Mouse (Mus musculus) 3134 (cell line): ENCODE data around the gene Alg9.

ENCODE experiments used
- DNase-seq: peaks from one replicate; pipeline ENCODE4 v3.0.0-alpha.2; 2011; ENCODE audit warnings: low spot score; ENCODE audit not compliant: insufficient read length; ENCODE audit errors: extremely low read depth

Gene Alg9

DNA sequence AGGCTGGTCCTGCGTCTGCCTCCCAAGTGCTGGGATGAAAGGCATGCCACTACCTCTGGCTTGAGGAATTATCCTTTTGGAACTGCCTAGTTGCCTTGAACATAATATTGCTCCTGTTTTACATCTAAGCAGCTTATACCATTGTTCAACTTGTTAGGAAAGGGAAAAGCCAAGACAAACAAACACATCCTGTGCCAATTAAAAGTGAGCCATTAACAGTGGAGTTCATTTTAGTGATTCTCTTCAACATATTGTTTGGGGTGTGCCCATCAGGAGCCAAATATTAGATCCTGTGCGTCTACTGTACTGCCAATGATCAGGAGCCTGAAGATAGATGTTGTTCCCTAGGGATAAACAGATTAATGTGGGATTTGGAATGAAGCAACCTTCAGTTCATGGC is 107.4 kb downstream of the Alg9 start:
- DNase-seq, result no peak

DNA sequence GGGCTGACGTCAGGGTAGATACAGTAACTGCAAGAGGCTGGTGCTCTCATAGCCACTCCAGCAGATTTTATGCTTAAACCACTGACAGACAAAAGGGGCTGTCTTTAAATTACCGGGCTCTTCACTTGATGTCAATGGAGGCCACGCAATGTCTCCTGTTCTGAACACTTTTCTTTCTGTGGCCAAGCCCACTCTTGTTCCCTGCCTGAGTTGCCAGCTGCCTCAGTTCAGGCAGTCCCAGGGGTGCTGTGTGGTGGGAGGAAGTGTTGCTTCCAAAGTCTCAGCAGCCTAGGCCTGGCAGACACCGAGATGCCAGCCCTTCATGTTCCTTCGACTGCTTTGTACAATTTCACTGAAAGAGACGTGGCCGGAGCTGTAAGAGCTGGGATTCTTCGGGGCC is 109.3 kb downstream of the Alg9 start:
- DNase-seq, result no peak

DNA sequence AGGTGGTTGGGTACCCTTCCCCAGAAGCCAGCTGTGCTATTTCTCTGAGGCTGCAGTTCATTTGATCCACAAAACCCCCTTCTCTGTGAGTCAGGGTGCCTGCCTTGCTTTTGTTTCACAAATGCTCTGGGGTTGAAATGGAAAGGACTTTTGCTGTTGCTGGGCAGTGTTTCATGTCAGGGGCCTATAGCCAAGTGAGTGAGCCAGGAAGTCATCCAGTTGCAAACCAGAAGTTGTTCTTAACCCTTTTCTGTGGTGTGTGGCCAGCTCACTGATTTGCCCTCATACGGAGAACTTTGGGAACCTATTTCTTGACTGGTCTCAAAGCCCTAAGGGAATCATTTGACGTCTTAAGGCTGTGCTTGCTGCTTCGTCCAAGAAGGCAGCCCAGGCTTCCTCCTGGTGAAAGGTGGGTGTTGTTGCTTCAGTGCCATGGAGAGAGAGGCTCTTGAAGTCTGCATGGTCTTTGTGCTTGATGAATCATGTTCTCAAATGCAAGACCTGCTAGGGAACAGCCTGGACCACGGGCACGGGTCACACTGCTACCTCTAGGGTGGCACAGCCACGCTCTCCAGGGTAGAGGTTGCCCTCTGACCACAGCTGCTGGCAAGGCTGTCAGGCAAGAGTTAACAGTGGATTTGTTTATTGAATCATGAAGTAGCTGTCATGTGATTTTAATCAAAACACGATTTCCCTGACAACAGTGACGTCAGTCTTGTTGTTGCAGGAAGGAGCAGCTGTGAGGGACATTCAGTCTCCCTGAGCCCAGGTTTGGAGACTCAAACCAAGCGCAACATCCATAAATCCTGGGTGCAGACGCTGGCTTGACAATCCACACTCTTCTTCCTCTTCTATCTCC is 110.2 kb downstream of the Alg9 start:
- peak; percentile 66 for DNase-seq

DNA sequence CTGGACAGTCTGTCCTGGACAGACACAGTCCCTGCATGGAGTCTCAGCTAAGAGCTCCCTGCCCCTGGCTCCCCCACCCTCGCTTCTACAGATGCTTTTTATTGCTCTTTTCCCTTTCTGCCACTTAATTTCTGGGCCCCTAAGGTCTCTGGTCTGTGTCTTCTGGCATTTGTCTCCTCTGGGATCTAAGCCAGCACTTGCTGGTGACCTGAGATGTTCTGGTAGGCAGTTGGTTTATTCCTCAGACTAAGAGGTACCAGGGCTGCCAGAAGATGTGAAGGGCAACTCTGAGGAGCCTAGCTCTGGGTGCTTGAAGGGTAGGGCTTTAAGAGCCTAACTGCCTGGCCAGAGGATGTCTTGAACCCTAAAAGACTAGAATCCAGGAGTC is 110.8 kb downstream of the Alg9 start:
- DNase-seq, result no peak

DNA sequence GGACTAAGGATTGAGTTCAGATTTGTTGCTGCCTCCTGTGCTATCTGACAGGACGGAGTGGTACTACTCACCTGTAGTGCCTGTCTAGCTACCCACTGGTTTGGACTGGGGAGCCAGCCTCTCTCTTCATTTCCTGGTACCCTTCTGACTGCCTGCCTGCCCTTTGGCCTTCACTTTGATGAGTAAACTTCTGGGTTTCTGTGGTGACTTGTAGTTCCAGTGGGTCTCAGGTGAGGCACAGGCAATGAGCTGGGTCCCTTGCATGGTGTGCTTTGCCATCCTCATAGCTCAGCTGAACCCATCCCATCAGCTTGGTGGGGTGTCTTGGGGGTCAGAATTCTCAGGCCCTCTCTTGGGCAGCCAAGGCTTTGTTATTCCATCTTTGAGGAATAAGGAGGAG is 112.1 kb downstream of the Alg9 start:
- no peak for DNase-seq

DNA sequence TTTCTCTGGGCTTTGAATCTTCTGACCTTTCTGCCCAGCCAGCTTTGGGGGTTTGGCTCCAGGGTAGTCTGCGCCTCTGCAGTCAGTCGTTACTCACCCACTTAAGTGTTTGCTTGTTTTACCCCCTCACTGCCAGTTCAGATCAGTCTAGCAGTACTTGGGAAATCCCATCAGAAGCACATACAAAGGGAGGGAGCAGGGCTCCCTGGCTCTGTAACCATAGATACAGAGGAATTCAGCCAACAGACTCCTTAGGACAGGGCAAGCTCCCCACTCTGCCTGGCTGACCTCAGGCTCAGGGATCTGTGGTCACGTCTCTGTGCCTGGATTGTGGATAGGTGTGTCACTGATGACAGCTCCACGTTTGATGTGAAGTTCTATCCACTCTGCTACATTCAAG is 112.5 kb downstream of the Alg9 start:
- peak; percentile 77 for DNase-seq

DNA sequence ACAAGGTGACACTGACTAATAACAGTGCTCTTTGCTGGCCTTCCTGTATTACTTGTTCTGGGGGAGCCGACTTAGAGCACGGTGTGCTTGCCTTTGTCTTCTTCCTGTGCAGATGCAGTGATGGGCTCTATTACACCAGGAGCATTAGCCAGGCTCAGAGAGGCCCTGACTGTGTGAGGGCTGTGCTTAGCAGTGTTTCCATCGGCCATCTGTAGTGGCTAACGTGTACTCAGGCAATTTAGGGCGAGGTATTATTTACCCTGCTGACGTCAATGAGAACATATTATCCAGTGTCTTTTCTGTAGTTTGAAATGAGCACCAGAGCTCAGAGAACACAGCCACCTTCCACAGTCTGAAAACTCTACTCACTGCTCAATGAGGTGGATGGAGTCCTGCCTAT is 114.4 kb downstream of the Alg9 start:
- DNase-seq, result no peak

DNA sequence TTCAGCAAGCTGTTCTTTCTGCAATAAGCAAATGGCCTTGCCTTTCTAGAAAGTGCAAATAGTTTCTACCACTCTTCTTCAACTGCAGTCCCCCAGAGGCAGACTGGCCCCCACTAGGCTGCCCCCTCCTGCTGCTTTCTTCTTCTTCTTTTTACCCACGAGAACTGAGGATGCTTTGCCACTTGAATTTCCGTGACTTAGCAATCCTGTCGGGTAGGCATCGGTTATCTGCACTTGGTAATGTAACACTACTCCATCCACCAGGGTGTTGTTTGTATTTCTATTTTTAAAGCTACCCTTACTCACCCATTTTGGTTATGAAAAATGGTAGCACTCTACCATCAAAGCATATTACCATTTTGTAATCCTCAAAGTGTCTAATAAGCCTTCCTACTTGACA is 115.1 kb downstream of the Alg9 start:
- no peak for DNase-seq

DNA sequence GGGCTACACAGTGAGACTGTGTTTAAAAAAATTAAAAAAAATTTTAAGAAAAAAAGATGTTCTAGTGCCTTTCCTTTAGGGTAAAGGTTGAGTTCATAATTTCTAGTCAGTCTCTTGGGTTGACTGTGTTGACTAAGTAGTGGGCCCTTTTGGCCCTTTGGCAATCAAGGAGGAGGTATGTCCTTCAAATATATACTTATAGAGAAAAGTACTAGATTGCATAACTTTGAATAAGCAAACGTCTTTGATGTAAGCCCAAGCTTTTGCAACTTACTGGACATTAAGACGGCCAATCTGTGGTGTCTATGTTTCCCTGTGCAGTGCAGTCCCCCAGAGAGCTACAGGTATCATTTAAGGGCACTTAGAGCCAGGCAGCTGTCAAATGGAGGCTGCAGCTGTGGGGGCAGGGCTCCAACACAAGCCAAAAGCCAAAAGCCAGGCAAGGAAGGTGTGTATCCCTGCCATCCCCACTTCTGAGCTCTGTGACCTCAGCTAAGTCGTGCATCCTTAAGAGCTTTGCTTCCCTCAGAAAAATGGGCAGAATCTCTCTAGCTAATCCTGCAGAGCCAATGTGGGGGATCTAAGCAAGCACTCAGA is 115.8 kb downstream of the Alg9 start:
- DNase-seq, result no peak
